In genomic region chr9:75383785-75384184, GRCm38 (mm10) we compare ENCODE assay signal across 16 mouse cellular contexts. TPM values are rescaled to one million over a fixed set of nuclear protein-coding genes. Genes with fewer than 3 reads are reported as not detected.
A peak's percentile ranks its signal among the peaks of the same experiment; 100 is the strongest.
DNase-seq lines count a peak whose midpoint lies in the region; TF ChIP-seq lines count a peak whose summit lies in the region.
"Had no signal": no experiment of that assay in that cellular context is flagged by ENCODE, and none has a peak within 500 bp of the region (broad histone marks: within the 10 kb centered on the region; RNA-seq: fewer than 3 reads in every experiment).

No protein-coding gene starts in this region.

- peaks cover 36% of the 10 kb centered on the region for H3K36me3 ChIP-seq in E14TG2a.4 (ENCODE audit: insufficient read depth, low read length)

- DNase-seq in left cerebral cortex, adult 2 months (ENCODE audit: extremely low spot score in 1 of 2, low spot score in 2 of 2): no peak
- DNase-seq in left cerebral cortex, postnatal 36 days (ENCODE audit: low spot score in 2 of 2): no peak
- peak; percentile 38 to 47 for DNase-seq in B cell, adult 2 months
- peak; percentile 41 for DNase-seq in naive thymus-derived CD4-positive, alpha-beta T cell, adult 2 months (ENCODE audit: low read depth)
- DNase-seq in cerebellum, adult 11-12 months: no peak
- DNase-seq in urinary bladder, postnatal 4 days (ENCODE audit: low spot score in 2 of 2): no peak
- DNase-seq: adrenal gland, adult 8-10 months; cerebellum, adult 8-10 months; heart, postnatal 10 days; kidney, postnatal 25 days; lung, postnatal 36 days had no signal

- intact Hi-C loops in left cerebral cortex, adult 2 months (cut with DNase I): no loop called here
- intact Hi-C loops in left cerebral cortex, postnatal 36 days (cut with DNase I): no loop called here

- H3K27me3 ChIP-seq in E14TG2a.4 (ENCODE audit: insufficient read depth, low read length): no peaks in the 10 kb centered on the region
- H3K27me3 ChIP-seq: forebrain, embryonic 15.5 days; limb, embryonic 13.5 days; neural tube, embryonic 15.5 days had no signal

- H3K4me3 ChIP-seq in left cerebral cortex, adult 2 months: no peak overlapping the region
- no peak overlapping the region for H3K4me3 ChIP-seq in E14TG2a.4 (replicated peaks; ENCODE audit: low read length)
- H3K4me3 ChIP-seq: forebrain, embryonic 15.5 days; limb, embryonic 13.5 days; neural tube, embryonic 15.5 days had no signal

- no peaks in the 10 kb centered on the region for H3K9me3 ChIP-seq in E14TG2a.4 (ENCODE audit: low read length)
- H3K9me3 ChIP-seq: forebrain, embryonic 15.5 days; limb, embryonic 13.5 days; neural tube, embryonic 15.5 days had no signal

- TF ChIP-seq CTCF in left cerebral cortex, adult 2 months (IDR thresholded peaks at IDR 0.05): peak; percentile 28
- peak; percentile 94 for TF ChIP-seq CTCF in E14TG2a.4 (conservative IDR thresholded peaks at IDR 0.05; ENCODE audit: low read length)

- H3K4me1 ChIP-seq in E14TG2a.4 (replicated peaks; ENCODE audit: low read depth, low read length): peaks cover 62% of the 10 kb centered on the region
- H3K4me1 ChIP-seq: forebrain, embryonic 15.5 days; limb, embryonic 13.5 days; neural tube, embryonic 15.5 days had no signal

- H3K27ac ChIP-seq in left cerebral cortex, adult 2 months: no peak overlapping the region
- H3K27ac ChIP-seq: forebrain, embryonic 15.5 days; limb, embryonic 13.5 days; neural tube, embryonic 15.5 days had no signal

RNA-seq across cellular contexts. Expression of gene Mapk6, which starts 26.0 kb away (rescaled TPM):
- total RNA-seq in left cerebral cortex, adult 2 months (2021): 10 to 100 TPM; 70.5 to 71.3 TPM
- 10 to 100 TPM; 67.8 to 74.3 TPM for total RNA-seq in left cerebral cortex, postnatal 36 days (2021)

RNA-seq across cellular contexts. Expression of gene Bcl2l10, which starts 36.2 kb away (rescaled TPM):
- total RNA-seq in left cerebral cortex, adult 2 months (2021): not detected
- total RNA-seq in left cerebral cortex, postnatal 36 days (2021): not detected
- total RNA-seq: gastrocnemius, postnatal 4 days; heart, postnatal 10 days had no signal

RNA-seq across cellular contexts. Expression of gene Leo1, which starts 57.5 kb away (rescaled TPM):
- total RNA-seq in left cerebral cortex, adult 2 months (2021): 10 to 100 TPM; 29.8 to 29.9 TPM
- total RNA-seq in left cerebral cortex, postnatal 36 days (2021): 10 to 100 TPM; 26.2 to 30.0 TPM

Comparison
In these comparisons a context has a peak if more than half of its experiments do, and no peak if none do; other contexts are left out.
1. DNase-seq: peak in B cell, adult 2 months (2 of 2) and naive thymus-derived CD4-positive, alpha-beta T cell, adult 2 months (single experiment); none in left cerebral cortex, adult 2 months (0 of 2), left cerebral cortex, postnatal 36 days (0 of 2), cerebellum, adult 11-12 months (single experiment) and urinary bladder, postnatal 4 days (0 of 2).